Mouse (Mus musculus) lung, adult 2 months (tissue): ENCODE measurements around the gene Cab39l.

Source experiments
- CTCF ChIP-seq: fragments of 200-500 bp; IDR thresholded peaks from 2 replicates; pipeline ENCODE4 v1.5.1; 2011; ENCODE audit warnings: mild to moderate bottlenecking, low read length, control low read depth; ENCODE audit not compliant: insufficient read depth
- POLR2A ChIP-seq: fragments of 200-500 bp; IDR thresholded peaks from 2 replicates; pipeline ENCODE4 v1.6.1; 2011; ENCODE audit warnings: low read depth, mild to moderate bottlenecking, control low read depth, low read length, borderline replicate concordance; ENCODE audit errors: extremely low read depth

GRCm38 (mm10) chr14:59625158-59625805, 184.5 kb downstream of the Cab39l start, which contains the start of gene Shisa2:
- TF ChIP-seq POLR2A, result no peak
- TF ChIP-seq CTCF, result 0 out of 2 replicates have a peak, but pooled peaks have one; percentile 2
